Mouse (Mus musculus) kidney, adult 2 months (tissue): ENCODE measurements around the gene Slc25a26. TPM values are rescaled to one million over a fixed set of nuclear protein-coding genes. Genes with fewer than 3 reads are reported as not detected.

Experiments
- DNase-seq: peaks from one replicate; pipeline ENCODE4 v3.0.0; 2021
- H3K27ac ChIP-seq: fragments of 200-500 bp; 2 replicates; pipeline ENCODE4 v1.5.1; 2012; ENCODE audit warnings: low read depth, low read length, control low read depth, inconsistent platforms; ENCODE audit not compliant: insufficient read depth
- H3K27me3 ChIP-seq: fragments of 200-500 bp; replicated peaks from 2 replicates; pipeline ENCODE4 v1.6.1; 2012; ENCODE audit warnings: mild to moderate bottlenecking, moderate library complexity, low read length, inconsistent platforms; ENCODE audit not compliant: control insufficient read depth, insufficient read depth
- H3K36me3 ChIP-seq: fragments of 200-500 bp; 2 replicates; pipeline ENCODE4 v1.6.1; 2012; ENCODE audit warnings: mild to moderate bottlenecking, moderate library complexity, low read length, inconsistent platforms; ENCODE audit not compliant: control insufficient read depth, insufficient read depth
- H3K4me1 ChIP-seq: fragments of 200-500 bp; 2 replicates; pipeline ENCODE4 v1.6.1; 2011; ENCODE audit warnings: low read length; ENCODE audit not compliant: control insufficient read depth, insufficient read depth
- H3K4me3 ChIP-seq: fragments of 200-500 bp; 2 replicates; pipeline ENCODE4 v1.5.1; 2011; ENCODE audit warnings: mild to moderate bottlenecking, low read depth, low read length, control low read depth; ENCODE audit not compliant: insufficient read depth
- CTCF ChIP-seq: fragments of 200-500 bp; conservative IDR thresholded peaks from 2 replicates; pipeline ENCODE4 v1.5.1; 2011; ENCODE audit warnings: low read depth, mild to moderate bottlenecking, control low read depth, low read length, moderate library complexity, mixed read lengths; ENCODE audit not compliant: insufficient read depth, insufficient read length
- POLR2A ChIP-seq: fragments of 200-500 bp; IDR thresholded peaks from one replicate; pipeline ENCODE4 v1.6.1; 2011; ENCODE audit warnings: low read depth, low read length, control low read depth
- WGBS: fragments of 180-500 bp; shearing (Covaris S2); methylation state at CpG from one replicate; pipeline ENCODE4 v1.1.7; 2018; 5-methylcytosine and 5-hydroxymethylcytosine counted together
- polyA plus RNA-seq: library from polyadenylated mRNA; depleted of rRNA; stranded (reverse); fragments of >200 nt; gene quantifications from 2 replicates; pipeline ENCODE4 v1.2.3, GENCODE M21; 2012

Slc25a26 gene
- polyA plus RNA-seq, 1 experiment, result 18.3 TPM

- WGBS, result 43% methylated on average over 6 of the region's 6 CpGs
- H3K27ac ChIP-seq, result peak overlapping the region; percentile 84
These were observed 113.2 kb downstream of the Slc25a26 start for GRCm38 (mm10) chr6:94613235-94613895.

GRCm38 (mm10) chr6:94614346-94614745 lies 114.2 kb downstream of the Slc25a26 start:
- no peaks in the 10 kb centered on the region for H3K36me3 ChIP-seq

More at GRCm38 (mm10) chr6:94613235-94613895, 113.2 kb downstream of the Slc25a26 start:
- H3K4me1 ChIP-seq, result peaks cover 22% of the 10 kb centered on the region; the same call in 1 of the 2 replicates
- no peaks in the 10 kb centered on the region for H3K36me3 ChIP-seq
- peak; percentile 76 for DNase-seq
- no peak overlapping the region for H3K4me3 ChIP-seq
- TF ChIP-seq CTCF, result no peak
- TF ChIP-seq POLR2A, result no peak
- no peaks in the 10 kb centered on the region for H3K27me3 ChIP-seq

DNA sequence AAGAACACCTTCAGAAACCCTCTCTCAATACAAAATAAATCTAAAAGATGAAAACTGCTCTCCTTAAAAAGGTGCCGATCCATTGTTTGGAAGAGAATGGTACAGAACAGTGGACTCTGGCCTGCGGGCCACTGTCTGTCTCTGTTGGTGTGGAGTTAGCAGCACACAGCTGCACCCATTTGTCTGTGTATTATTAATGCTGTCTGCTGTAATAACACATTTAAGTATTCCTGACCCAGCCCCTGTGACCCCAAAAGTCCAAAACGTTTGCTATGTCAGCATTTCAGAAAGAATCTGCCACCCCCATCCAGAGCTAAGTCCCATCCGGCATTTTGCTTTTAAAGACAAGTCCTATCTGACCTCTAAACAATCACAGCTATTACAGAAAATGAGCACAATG lies 115.8 kb downstream of the Slc25a26 start:
- no peaks in the 10 kb centered on the region for H3K36me3 ChIP-seq
- H3K27me3 ChIP-seq, result no peaks in the 10 kb centered on the region
- WGBS, result 45% methylated on average over 4 of the region's 4 CpGs
- H3K27ac ChIP-seq, result peak overlapping the region; percentile 65
- no peak for TF ChIP-seq POLR2A
- TF ChIP-seq CTCF, result no peak
- DNase-seq, result peak; percentile 73
- H3K4me1 ChIP-seq, result peaks cover 22% of the 10 kb centered on the region; the same call in 1 of the 2 replicates
- no peak overlapping the region for H3K4me3 ChIP-seq

More at GRCm38 (mm10) chr6:94614346-94614745, 114.2 kb downstream of the Slc25a26 start:
- peaks cover 22% of the 10 kb centered on the region; the same call in 1 of the 2 replicates for H3K4me1 ChIP-seq
- WGBS, result 56% methylated on average over 6 of the region's 6 CpGs
- peak; percentile 72 for DNase-seq
- H3K27me3 ChIP-seq, result no peaks in the 10 kb centered on the region
- peak overlapping the region; percentile 84 for H3K27ac ChIP-seq
- no peak for TF ChIP-seq CTCF
- TF ChIP-seq POLR2A, result no peak
- no peak overlapping the region for H3K4me3 ChIP-seq

- H3K27ac ChIP-seq, result no peak overlapping the region
- H3K4me1 ChIP-seq, result peaks cover 18% of the 10 kb centered on the region; the same call in 1 of the 2 replicates
- H3K4me3 ChIP-seq, result no peak overlapping the region
- TF ChIP-seq POLR2A, result no peak
- no peak for TF ChIP-seq CTCF
- no peaks in the 10 kb centered on the region for H3K27me3 ChIP-seq
- no peaks in the 10 kb centered on the region for H3K36me3 ChIP-seq
- no peak for DNase-seq
- 75% methylated on average over 5 of the region's 5 CpGs for WGBS
These were observed 118.5 kb downstream of the Slc25a26 start for GRCm38 (mm10) chr6:94618671-94619070.

- Histone ChIP-seq H3K4me1 (peaks cover 10% of the 10 kb centered on the region; the same call in 1 of the 2 replicates), H3K4me3 (no peak overlapping the region), H3K36me3 (no peaks in the 10 kb centered on the region), H3K27me3 (no peaks in the 10 kb centered on the region), H3K27ac (no peak overlapping the region)
- no peak for DNase-seq
- TF ChIP-seq POLR2A (no peak), CTCF (no peak)
- WGBS, result 88% methylated on average over 6 of the region's 6 CpGs
These were observed 120.2 kb downstream of the Slc25a26 start for GRCm38 (mm10) chr6:94620287-94620686.

DNA sequence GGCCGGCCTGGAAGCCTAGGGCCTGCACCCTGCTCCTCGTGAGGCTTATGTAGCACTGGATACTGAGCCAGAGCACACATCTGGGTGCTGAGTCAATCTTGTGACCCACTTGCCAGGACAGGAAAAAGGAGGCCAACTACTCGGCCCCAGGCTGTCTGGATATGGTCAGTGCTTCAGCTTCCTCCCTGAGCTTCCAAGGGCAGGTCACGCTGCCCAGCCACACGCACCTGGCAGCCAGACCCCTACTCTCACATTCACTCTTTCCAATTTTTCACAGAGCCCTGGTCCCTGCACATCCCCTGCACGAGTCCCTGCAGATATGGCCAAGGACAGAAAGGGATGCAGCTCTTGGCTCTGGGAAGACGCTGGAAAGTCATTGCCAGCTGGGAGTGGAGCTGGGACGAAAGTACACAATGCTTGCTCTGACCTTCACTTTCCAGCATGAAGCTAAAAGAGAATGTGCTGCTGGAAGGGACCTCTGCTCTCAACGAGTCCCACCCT lies 120.7 kb downstream of the Slc25a26 start:
- WGBS, result 77% methylated on average over 9 of the region's 9 CpGs
- no peaks in the 10 kb centered on the region for H3K36me3 ChIP-seq

GRCm38 (mm10) chr6:94622983-94623382 lies 122.9 kb downstream of the Slc25a26 start:
- Histone ChIP-seq H3K4me3 (no peak overlapping the region), H3K4me1 (no peaks in the 10 kb centered on the region), H3K27me3 (no peaks in the 10 kb centered on the region), H3K36me3 (no peaks in the 10 kb centered on the region), H3K27ac (no peak overlapping the region)
- DNase-seq, result peak; percentile 69
- WGBS, result 70% methylated on average over 4 of the region's 4 CpGs
- TF ChIP-seq POLR2A (no peak), CTCF (peak; percentile 86)

More for the DNA sequence above, 120.7 kb downstream of the Slc25a26 start:
- no peak for DNase-seq
- TF ChIP-seq POLR2A, result no peak
- no peak for TF ChIP-seq CTCF
- H3K4me3 ChIP-seq, result no peak overlapping the region
- peaks cover 5% of the 10 kb centered on the region; the same call in 1 of the 2 replicates for H3K4me1 ChIP-seq
- H3K27ac ChIP-seq, result no peak overlapping the region
- no peaks in the 10 kb centered on the region for H3K27me3 ChIP-seq
